Mouse (Mus musculus) forelimb bud, embryonic 11.5 days (tissue): ENCODE measurements around the gene Gm3252.
"Not testable (repeated sequence)": the region's sequence is repeated elsewhere in the genome, so short reads cannot be mapped to it uniquely, and the experiment has no call there.

Experiments used
- DNase-seq: peaks from one replicate; pipeline ENCODE4 v3.0.0-alpha.2; 2012; ENCODE audit warnings: low read depth, low spot score

Gm3252 gene

DNA sequence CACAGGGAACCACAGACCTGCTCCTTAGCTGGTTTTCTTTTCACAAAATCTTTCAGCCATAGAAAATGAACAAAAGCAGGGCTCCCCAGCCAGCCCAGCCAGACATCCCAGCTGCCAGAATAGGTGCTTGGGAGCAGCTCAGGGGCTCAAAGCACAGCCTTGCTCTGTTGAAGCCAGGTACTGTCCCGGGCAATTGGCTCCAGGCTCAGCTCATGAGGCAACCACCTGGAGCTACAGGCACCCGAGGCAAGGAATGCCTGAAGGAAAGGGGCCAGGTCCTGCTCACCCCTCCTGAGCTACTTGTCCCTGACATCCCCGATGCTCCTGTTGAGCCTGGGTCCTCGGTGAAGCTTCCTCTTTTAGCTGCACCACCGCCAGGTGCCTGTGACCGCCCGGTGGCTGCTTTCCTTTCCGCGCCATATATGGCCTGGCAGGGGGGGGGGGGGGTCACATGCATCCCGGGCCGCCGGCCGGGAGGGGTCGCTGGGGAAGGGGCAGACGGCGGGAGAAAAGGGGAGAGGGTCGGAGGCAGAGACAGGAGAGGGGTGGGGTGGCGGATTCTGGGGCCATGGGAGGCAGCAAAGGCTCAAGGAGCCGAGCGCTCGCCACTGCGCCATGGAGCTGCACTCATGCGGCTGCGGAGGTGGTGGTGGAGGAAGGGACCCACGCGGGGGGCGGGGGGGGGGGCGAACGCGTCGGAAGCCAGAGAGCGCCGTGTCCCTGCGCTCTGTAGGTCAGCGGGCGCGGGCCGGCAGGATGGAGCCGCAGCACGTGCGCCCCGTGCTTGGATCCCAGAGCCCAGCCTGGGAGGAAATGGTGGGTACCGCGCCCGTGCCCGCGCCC, at the start of gene Gm3252:
TSS of gene Gm3252 (plus strand) at position 738 of the 843 bp plus-strand sequence.
- DNase-seq: not testable (repeated sequence)

DNA sequence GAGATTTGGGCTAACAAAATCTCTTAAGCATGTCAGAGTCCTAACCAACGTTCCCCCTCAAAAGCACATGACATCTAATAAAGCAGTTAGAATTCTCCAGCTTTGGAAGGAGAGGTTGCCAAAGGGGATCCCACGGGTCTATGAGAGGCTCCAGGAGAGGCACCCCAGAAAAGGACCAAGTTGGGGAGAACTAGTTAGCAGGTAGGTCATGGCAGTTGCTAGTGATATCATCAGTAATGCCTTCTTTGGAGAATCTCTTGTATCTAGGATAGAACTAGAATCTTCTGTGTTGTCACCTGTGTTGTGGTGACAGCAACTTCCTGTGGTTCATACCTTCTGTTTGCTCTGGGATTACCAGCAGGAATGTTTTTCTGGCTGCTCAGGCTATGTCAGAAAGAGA, 17.6 kb upstream of the Gm3252 start, which contains the start of gene Gm7876:
TSS of gene Gm7876 (plus strand) at position 301 of the 400 bp plus-strand sequence.
- not testable (repeated sequence) for DNase-seq

GRCm38 (mm10) chr14:4776037-4776436, 49.5 kb downstream of the Gm3252 start, which contains the start of gene Gm9602:
Gene Gm9602, plus strand, starts transcription at chr14:4776337.
- not testable (repeated sequence) for DNase-seq
